Mouse (Mus musculus) spleen, postnatal 4 days (tissue): ENCODE results near the gene Pdlim1.
"Not testable (repeated sequence)": the region's sequence is repeated elsewhere in the genome, so short reads cannot be mapped to it uniquely, and the experiment has no call there.

Experiments
- DNase-seq, 2 experiments: peaks; one replicate each; pipeline ENCODE4 v3.0.0; 2022; ENCODE audit warnings: low spot score in 2 of 2

The Pdlim1 gene

GRCm38 (mm10) chr19:40240838-40241689 lies 30.6 kb downstream of the Pdlim1 start:
- DNase-seq, result no peak

GRCm38 (mm10) chr19:40240360-40240759 lies 31.3 kb downstream of the Pdlim1 start:
- no peak for DNase-seq

GRCm38 (mm10) chr19:40238175-40238850 lies 33.3 kb downstream of the Pdlim1 start:
- no peak for DNase-seq

DNA sequence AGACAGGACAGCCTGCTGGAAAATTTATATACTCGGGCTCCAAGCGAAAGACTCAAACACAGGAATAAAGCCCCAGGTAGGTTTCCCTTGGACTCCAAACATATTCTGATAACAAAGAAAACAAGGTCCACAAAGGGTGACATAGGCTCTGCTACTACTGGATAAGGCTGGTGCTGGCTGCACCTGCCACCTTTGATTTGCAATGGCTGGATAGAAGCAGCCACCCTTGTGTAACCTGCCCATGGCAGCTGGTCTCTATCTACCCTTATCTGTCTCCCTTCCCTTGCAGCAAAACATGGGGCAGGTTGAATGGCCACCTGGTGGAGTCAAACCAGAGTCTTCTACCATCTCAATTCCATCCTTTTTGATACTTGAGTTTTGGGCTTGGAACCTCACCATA lies 39.1 kb downstream of the Pdlim1 start:
- DNase-seq, result no peak

GRCm38 (mm10) chr19:40231825-40232541 lies 39.7 kb downstream of the Pdlim1 start:
- no peak for DNase-seq

GRCm38 (mm10) chr19:40231074-40231738 lies 40.4 kb downstream of the Pdlim1 start:
- DNase-seq, result no peak

GRCm38 (mm10) chr19:40226516-40227151 lies 45.0 kb downstream of the Pdlim1 start:
- DNase-seq, result no peak

DNA sequence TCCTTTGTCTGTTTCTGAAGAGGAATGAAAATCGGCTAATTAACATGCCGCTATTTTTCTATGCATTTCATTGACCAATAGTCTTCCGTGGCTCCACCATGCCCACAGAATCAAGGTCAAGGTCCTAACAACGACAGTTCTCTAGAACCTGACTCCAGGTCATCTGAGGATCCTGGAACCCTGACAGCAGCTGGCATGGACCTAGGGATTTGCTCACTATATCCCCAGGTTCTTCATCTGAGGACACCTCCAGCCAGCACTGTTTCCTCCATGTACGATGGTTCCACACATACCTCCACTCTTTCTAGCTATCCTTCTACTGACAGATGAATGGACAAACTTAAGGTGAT lies 45.9 kb downstream of the Pdlim1 start:
- no peak for DNase-seq

DNA sequence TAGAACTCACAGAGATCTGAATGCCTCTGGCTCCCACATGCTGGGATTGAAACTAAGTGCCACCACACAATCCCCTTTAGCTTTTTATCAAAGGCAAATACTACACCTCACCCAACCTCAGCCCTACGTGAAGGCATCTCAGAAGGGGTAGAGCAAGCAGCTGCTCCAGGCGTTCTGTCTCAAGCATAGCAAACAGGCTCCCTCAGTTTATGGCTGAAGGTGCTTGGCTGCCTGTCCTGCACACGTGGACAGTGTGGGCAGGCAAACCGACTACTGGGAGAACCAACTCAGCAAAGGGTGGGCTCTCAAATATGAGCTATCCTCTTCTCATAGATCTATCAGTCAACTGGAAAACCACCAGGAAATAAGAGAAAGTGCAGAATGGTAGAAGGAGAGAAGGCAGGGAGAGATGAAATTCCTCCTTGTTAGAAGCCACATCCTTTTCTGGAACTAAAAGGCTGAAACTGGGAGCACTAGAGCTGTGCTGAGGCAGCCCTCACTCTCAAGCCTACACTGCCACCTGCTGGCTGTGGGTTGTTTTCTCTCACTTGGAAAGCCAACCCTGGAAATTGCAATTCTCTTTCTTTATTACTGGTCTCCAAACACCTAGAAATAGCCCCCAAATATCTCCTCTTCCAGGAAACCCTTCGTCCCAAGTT lies 46.4 kb downstream of the Pdlim1 start:
- DNase-seq, result peak; percentile 26 to 76

GRCm38 (mm10) chr19:40222307-40222706 lies 49.3 kb downstream of the Pdlim1 start:
- not testable (repeated sequence) for DNase-seq

DNA sequence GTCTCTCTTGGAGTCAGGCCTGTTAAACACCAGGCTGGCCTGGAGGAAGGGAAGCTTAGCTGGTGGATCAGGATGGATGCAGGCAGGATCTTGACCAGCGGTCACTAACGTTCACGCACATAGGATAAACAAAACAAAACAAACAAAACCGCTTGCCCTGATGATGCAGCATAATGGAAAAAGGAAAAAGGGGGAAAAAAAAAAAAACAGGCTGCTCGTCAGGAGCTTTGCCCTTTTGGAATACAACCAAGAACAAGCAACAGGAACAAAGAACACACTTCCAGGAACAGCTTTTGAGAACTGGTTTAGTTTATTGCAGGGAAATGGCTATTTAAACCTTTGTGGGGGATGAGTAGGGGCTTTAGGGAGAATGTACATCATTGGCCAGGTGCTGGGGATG lies 50.8 kb downstream of the Pdlim1 start:
- DNase-seq, result no peak

DNA sequence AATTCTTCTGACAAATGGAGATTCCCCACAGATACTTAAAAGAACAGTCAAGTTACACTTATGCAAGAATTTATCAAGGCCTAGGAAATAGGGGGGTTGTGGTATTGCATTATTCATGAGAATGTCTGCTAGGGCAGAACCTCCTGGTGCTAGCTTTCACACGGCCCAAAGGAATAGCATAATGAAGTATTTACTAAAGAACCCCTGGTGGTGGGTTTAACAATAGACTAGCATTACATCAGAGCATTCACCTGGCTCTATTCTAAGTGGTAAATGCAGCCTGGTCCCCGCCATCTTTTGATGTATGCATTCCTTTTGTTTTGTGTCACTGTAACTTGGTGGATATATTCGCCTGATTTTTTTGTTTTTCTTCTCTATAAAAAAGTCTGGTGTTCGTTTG lies 68.7 kb downstream of the Pdlim1 start:
- not testable (repeated sequence) for DNase-seq

GRCm38 (mm10) chr19:40190596-40190995 lies 81.0 kb downstream of the Pdlim1 start:
- DNase-seq, result no peak

- DNase-seq, result no peak
Measured at GRCm38 (mm10) chr19:40187160-40187559, 84.5 kb downstream of the Pdlim1 start, which contains the start of gene Cyp2c70. Cyp2c70 (minus strand) TSS chr19:40187333.

DNA sequence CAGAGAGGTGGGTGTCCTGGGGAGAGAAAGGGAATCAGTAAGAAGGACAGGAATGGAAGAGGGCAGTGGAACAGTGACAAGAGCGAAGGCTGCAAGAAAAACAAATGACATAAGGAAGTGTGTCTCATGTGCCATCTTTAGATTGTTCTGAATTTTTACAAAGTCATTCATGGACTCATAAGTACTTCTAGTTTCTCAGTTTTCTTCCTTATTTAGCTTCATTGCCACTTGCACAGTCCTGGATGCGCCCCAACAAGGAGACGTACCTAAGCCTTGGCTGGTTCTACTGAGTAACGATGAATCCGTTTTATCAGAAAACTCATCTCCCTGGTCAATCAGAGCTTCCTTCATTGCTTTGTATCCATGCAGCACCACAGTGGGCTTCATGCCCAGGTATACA lies 88.0 kb downstream of the Pdlim1 start:
- no peak for DNase-seq

GRCm38 (mm10) chr19:40178311-40178710 lies 93.3 kb downstream of the Pdlim1 start:
- DNase-seq, result no peak
